Mouse (Mus musculus) midbrain, embryonic 14.5 days (tissue): Measurements from ENCODE around the gene Zfyve21. TPM values are rescaled to one million over a fixed set of nuclear protein-coding genes. Genes with fewer than 3 reads are reported as not detected.

Experiments
- ATAC-seq: fragments of 200-750 bp; cut with Nextera tagmentation; 2 replicates; pipeline ENCODE4 v1.8.0; 2017; ENCODE audit warnings: moderate number of reproducible peaks, moderate library complexity; ENCODE audit not compliant: low FRiP score, low TSS enrichment
- DNase-seq: peaks from one replicate; pipeline ENCODE4 v3.0.0-alpha.2; 2015
- H3K27ac ChIP-seq: fragments of 300-500 bp; sonication (generic); replicated peaks from 2 replicates; pipeline ENCODE4 v1.5.1; 2014; ENCODE audit warnings: mild to moderate bottlenecking, low read depth, low read length, moderate library complexity
- H3K27me3 ChIP-seq: fragments of 300-500 bp; sonication (generic); 2 replicates; pipeline ENCODE4 v1.6.1; 2014; ENCODE audit warnings: low read length, control low read depth, mixed read lengths; ENCODE audit not compliant: control insufficient read depth, insufficient read depth
- H3K36me3 ChIP-seq: fragments of 300-500 bp; sonication (generic); 2 replicates; pipeline ENCODE4 v1.6.1; 2014; ENCODE audit warnings: low read length, control low read depth; ENCODE audit not compliant: control insufficient read depth, insufficient read depth
- H3K4me1 ChIP-seq: fragments of 300-500 bp; sonication (generic); 2 replicates; pipeline ENCODE4 v1.6.1; 2014; ENCODE audit warnings: mild to moderate bottlenecking, antibody characterized with exemption, low read length, control low read depth; ENCODE audit not compliant: control insufficient read depth, insufficient read depth
- H3K4me2 ChIP-seq: fragments of 300-500 bp; sonication (generic); 2 replicates; pipeline ENCODE4 v1.6.1; 2014; ENCODE audit warnings: mild to moderate bottlenecking, low read length, moderate library complexity
- H3K4me3 ChIP-seq: fragments of 300-500 bp; sonication (generic); replicated peaks from 2 replicates; pipeline ENCODE4 v1.5.1; 2014; ENCODE audit warnings: low read depth, low read length
- H3K9ac ChIP-seq: fragments of 300-500 bp; sonication (generic); replicated peaks from 2 replicates; pipeline ENCODE4 v1.6.1; 2014; ENCODE audit warnings: mild to moderate bottlenecking, low read length, moderate library complexity
- H3K9me3 ChIP-seq: fragments of 300-500 bp; sonication (generic); 2 replicates; pipeline ENCODE4 v1.6.1; 2016; ENCODE audit warnings: low read length, control low read depth, mixed read lengths; ENCODE audit not compliant: control insufficient read depth
- WGBS: fragments of 180-500 bp; shearing (Covaris S2); extraction: QIAGEN DNeasy Blood & Tissue Kit; methylation state at CpG from one replicate; pipeline ENCODE4 v1.1.7; 2014; 5-methylcytosine and 5-hydroxymethylcytosine counted together
- polyA plus RNA-seq: library from polyadenylated mRNA; unstranded; fragments of >200 nt; fragmentation: Nextera tagmentation; extraction: Ambion mirVana; gene quantifications from 2 replicates; pipeline ENCODE4 v1.2.1, GENCODE M21; 2014

Gene Zfyve21
- polyA plus RNA-seq: 29.7 and 33.7 TPM in 2 replicates

DNA sequence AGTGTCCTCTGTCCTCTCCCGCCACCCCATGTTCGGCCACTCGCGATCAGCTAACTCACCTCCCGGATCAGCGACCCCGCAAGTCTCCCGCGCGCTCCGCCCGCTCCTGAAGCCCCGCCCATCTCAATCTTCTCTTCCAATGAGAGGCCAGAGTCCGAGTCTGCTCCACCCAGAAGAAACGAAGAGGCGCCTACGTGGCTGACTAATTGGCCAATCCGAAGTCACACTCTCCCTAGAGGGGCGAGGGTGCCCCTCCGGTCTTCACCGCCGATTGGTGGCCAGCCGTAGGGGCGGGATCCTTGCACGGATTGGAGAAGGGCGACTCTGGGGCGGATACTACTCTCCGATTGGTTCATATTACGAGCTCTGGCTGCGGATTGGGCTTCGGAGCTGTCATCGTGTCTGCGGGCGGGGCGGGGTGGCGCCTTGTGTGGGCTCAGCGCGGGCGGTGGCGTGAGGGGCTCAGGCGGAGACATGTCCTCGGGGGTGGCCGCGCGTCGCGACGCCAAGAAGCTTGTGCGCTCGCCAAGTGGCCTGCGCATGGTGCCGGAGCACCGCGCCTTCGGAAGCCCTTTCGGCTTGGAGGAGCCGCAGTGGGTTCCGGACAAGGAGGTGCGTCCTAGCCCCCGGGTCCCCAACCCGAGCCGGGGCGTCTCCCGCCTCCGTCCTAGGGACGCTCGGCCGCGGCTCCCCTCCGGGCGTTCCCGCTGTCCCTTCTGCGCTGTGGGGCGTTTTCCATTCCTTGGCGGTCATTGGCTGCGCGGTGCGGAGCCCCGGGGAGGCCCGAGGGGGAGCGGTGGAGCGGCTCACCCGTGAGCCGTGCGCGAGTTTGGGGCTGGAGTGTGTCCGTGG is at the start of gene Zfyve21, which contains the start of gene Xrcc3:
Zfyve21 (plus strand) TSS at position 405 of the 852 bp plus-strand sequence.
Xrcc3 (minus strand) TSS at position 108 of the 852 bp plus-strand sequence.
- Histone ChIP-seq H3K4me3 (peak within 1 kb of the TSS; percentile 70), H3K36me3 (no peaks in the 10 kb centered on the region), H3K9ac (peak within 1 kb of the TSS; percentile 69), H3K27me3 (no peaks in the 10 kb centered on the region), H3K27ac (peak within 1 kb of the TSS; percentile 78), H3K4me1 (peaks cover 16% of the 10 kb centered on the region), H3K4me2 (peak within 1 kb of the TSS; percentile 93), H3K9me3 (no peaks in the 10 kb centered on the region)
- WGBS: under 1% methylated on average over 84 of the region's 87 CpGs
- ATAC-seq (peak; percentile 99), DNase-seq (peak; percentile 99)

DNA sequence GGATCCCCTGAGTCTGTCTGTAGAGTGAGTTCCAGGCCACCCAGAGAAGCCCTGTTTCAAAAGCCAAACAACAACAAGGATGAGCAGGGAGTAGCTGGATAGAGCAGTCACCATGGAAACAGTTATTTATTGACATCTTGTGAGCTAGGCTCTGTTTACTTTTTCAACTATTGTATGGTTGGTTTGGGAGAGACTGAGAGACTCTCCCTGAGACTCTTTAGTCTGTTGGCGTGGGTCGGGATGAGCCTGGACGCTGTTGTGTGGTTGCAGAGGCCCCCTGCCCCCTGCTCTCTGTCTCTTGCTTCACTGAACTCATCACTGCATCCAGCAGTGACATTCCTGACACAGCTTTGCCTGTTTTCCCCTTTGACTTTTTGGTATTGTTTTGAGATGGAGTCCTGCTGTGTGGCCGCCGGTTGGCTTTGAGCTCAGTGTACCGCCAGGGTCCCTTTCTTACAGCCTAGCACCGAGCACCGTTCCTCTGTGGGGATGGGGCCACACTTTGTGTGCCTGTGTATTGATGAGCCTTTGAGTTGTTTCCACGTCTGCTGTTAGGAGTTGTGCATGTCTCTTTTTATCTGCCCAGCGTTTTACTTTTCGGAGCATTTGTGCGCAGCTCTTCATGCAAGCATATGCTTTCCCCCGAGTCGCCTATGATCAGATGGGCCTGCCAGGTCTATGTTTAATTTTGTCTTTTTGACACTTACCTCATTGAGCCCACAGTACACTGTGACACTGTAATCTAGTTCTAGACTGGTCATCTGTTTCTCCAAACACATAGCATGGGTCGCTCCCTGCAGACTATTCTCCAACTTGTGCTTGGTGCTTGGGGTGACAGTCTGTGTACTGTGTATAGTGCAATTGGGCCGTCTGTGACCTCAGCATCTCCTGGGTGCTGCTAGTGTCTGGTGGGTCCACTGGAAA is 47.4 kb upstream of the Zfyve21 start:
- H3K4me1 ChIP-seq: peaks cover 19% of the 10 kb centered on the region
- H3K4me3 ChIP-seq: no peak overlapping the region
- H3K9ac ChIP-seq: peak overlapping the region; percentile 31; the same call in 1 of the 2 replicates
- no peaks in the 10 kb centered on the region for H3K9me3 ChIP-seq
- H3K27ac ChIP-seq: no peak overlapping the region
- no peak for ATAC-seq
- 20% methylated on average over 16 of the region's 16 CpGs for WGBS
- H3K27me3 ChIP-seq: no peaks in the 10 kb centered on the region
- peak; percentile 18 for DNase-seq
- H3K4me2 ChIP-seq: peak overlapping the region; percentile 26
- peaks cover 15% of the 10 kb centered on the region for H3K36me3 ChIP-seq

DNA sequence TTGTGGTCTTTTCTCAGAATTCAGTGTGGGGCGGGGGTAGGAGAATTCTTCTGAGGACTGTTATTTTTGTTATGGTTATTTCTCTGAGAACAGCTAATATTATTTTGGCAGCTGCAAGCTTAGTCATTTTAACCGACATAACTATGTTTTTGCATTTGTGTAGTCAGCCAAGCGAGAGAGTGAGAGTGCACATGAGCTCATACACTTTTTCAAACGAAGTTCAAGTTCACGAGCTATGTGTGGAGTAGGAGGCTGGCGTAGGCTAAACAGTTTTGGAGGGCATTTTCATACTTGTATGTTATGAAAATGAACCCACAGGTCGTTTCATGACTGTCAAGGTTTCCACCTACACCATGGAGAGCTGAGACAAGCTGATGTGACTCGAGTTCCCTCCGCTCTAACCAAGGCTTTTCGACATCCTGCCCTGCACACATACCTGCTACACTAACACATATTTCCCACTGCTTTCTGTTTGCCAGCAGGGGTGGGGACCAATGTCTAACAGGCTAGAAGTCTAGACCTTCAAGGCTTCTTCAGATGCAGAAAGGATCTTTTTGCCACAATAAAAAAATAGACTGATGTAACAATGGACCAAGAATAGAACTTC is 45.5 kb upstream of the Zfyve21 start:
- Histone ChIP-seq H3K27ac (no peak overlapping the region), H3K4me2 (no peak overlapping the region), H3K9me3 (no peaks in the 10 kb centered on the region), H3K27me3 (no peaks in the 10 kb centered on the region), H3K9ac (no peak overlapping the region), H3K36me3 (peaks cover 22% of the 10 kb centered on the region), H3K4me3 (no peak overlapping the region), H3K4me1 (peaks cover 16% of the 10 kb centered on the region)
- DNase-seq (no peak), ATAC-seq (no peak)
- 93% methylated on average over 10 of the region's 10 CpGs for WGBS

DNA sequence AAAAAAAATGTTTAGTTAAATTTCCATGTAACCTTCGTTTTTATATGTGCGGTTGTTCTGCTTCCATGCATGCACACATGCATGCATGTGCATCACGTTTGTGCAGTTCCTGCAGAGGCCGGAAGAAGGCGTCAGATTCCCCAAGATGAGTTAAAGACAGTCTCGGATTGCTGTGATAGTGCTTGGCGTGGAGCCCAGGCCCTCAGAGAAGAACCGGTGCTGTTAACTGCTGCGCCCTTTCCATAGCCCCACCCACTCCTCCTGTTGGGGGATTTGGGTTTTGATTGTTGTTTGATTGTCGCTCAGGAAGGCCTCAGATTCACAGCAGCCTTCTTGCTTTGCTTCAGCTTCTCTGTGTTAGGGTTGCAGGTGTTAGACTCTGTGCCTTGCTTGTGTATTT is 44.7 kb upstream of the Zfyve21 start:
- H3K9ac ChIP-seq: no peak overlapping the region
- peaks cover 16% of the 10 kb centered on the region for H3K4me1 ChIP-seq
- ATAC-seq (no peak), DNase-seq (peak; percentile 72)
- H3K9me3 ChIP-seq: no peaks in the 10 kb centered on the region
- H3K27me3 ChIP-seq: no peaks in the 10 kb centered on the region
- no peak overlapping the region for H3K4me3 ChIP-seq
- 29% methylated on average over 10 of the region's 10 CpGs for WGBS
- no peak overlapping the region for H3K27ac ChIP-seq
- H3K36me3 ChIP-seq: peaks cover 27% of the 10 kb centered on the region
- no peak overlapping the region for H3K4me2 ChIP-seq

DNA sequence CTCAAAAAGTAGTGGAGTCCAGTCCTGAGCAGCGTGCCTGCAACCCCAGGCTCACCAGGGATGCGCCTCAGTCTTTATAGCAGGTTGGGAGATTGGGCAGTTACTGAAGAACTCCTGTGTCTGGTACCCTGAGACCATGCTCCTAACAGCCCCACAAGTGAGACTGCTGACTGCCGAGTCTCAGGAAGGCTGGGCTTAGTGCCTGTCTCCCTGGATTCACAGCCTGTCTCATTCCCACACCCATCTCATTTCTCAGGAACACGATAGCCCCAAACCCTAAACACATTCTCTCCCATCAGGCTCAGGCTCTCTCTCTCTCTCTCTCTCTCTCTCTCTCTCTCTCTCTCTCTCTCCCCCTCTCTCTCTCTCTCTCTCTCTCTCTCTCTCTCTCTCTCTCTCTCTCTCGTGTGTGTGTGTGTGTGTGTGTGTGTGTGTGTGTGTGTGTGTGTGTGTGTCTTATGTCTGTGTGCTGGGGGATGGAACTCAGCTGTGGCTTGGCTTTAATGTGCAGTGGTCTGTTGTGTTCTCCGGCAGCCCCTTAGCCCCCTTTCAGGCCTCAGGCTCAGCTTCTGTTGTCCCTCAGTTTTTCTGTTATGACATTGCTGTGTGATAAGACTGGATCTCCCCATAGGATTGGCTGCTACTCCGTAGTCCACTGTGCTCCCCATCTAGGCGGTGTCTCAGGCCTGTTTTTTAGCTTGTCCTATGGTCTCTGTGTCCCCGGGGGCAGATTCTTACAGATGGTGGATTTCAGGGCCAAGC is 44.0 kb upstream of the Zfyve21 start:
- 41% methylated on average over 9 of the region's 9 CpGs for WGBS
- ATAC-seq (no peak), DNase-seq (no peak)
- Histone ChIP-seq H3K27ac (no peak overlapping the region; the same call in none of the 2 replicates), H3K36me3 (peaks cover 34% of the 10 kb centered on the region), H3K4me1 (peaks cover 16% of the 10 kb centered on the region), H3K4me2 (no peak overlapping the region), H3K27me3 (no peaks in the 10 kb centered on the region), H3K9me3 (no peaks in the 10 kb centered on the region), H3K4me3 (no peak overlapping the region), H3K9ac (no peak overlapping the region)

DNA sequence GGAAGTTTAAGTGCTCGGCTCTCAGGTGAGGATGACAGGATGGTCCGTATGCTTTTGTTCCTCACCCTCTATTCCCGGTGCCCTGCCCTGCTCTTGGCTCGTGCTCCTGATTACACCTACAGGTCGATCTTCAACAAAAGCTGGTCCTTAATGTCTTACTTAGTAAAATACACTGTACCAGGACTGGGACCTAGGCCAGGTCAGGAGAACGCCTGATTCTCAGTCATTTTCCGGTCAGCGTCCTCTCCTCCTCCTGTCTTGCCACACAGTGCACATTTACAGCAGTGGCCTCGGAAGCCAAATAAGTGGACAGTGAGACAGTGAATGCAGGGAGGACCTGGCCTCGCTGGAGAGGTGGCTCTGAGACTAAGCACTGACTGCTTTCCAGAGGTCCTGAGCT is 43.3 kb upstream of the Zfyve21 start:
- H3K27ac ChIP-seq: no peak overlapping the region; the same call in 1 of the 2 replicates

DNA sequence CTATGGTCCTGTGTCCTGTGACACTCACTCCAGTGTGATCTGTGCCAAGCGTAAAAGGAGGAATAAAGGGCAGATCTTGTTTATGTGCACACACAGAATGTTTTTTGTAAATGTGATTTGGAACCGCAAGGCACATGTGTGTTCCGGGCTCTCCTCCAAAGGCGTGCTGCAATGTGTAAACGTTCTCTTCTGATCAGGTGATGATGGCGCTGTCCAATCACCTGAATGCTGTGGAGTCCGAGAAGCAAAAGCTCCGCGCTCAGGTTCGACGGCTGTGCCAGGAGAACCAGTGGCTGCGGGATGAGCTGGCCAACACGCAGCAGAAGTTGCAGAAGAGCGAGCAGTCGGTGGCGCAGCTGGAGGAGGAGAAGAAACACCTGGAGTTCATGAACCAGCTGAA is 39.8 kb upstream of the Zfyve21 start:
- no peak for DNase-seq
- WGBS: 92% methylated on average over 16 of the region's 16 CpGs

More for the DNA sequence above, 43.3 kb upstream of the Zfyve21 start:
- H3K4me1 ChIP-seq: peaks cover 14% of the 10 kb centered on the region
- no peak for DNase-seq
- no peak overlapping the region for H3K9ac ChIP-seq
- WGBS: 89% methylated on average over 10 of the region's 10 CpGs
- no peak for ATAC-seq
- H3K4me2 ChIP-seq: no peak overlapping the region
- no peak overlapping the region for H3K4me3 ChIP-seq
- H3K27me3 ChIP-seq: no peaks in the 10 kb centered on the region
- H3K9me3 ChIP-seq: no peaks in the 10 kb centered on the region
- H3K36me3 ChIP-seq: peaks cover 41% of the 10 kb centered on the region

DNA sequence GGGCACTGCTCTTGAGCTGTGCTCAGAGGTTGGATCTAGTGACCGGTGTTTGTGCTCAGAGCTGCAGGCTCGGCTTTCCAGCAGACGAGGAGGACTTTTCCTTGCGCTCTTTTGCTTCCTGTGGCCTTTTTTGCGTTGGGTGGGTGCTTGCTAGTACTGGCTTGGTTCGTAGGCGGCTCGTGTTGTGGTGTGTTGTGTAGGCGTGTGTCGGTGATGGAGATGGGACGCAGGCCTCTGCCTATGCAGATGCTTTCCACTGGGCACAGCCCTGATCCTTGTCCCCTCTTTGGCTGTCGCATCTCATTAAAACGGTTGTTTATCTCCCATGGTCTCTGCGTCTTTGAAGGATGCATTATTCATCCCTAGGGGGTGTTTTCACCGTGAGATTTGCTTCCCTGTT is 39.1 kb upstream of the Zfyve21 start:
- Histone ChIP-seq H3K36me3 (peaks cover 81% of the 10 kb centered on the region), H3K9ac (no peak overlapping the region), H3K27me3 (no peaks in the 10 kb centered on the region), H3K4me3 (no peak overlapping the region), H3K4me1 (no peaks in the 10 kb centered on the region), H3K9me3 (no peaks in the 10 kb centered on the region), H3K4me2 (no peak overlapping the region), H3K27ac (no peak overlapping the region)
- peak; percentile 37 for DNase-seq
- no peak for ATAC-seq
- WGBS: 60% methylated on average over 15 of the region's 15 CpGs

More for the DNA sequence above, 39.8 kb upstream of the Zfyve21 start:
- H3K27me3 ChIP-seq: no peaks in the 10 kb centered on the region
- no peak overlapping the region for H3K9ac ChIP-seq
- H3K4me1 ChIP-seq: no peaks in the 10 kb centered on the region
- H3K9me3 ChIP-seq: no peaks in the 10 kb centered on the region
- H3K4me3 ChIP-seq: no peak overlapping the region
- H3K4me2 ChIP-seq: no peak overlapping the region
- no peak overlapping the region for H3K27ac ChIP-seq
- no peak for ATAC-seq
- peaks cover 75% of the 10 kb centered on the region for H3K36me3 ChIP-seq
